Mouse (Mus musculus) heart, adult 2 months (tissue): ENCODE measurements around the gene Smarcb1. TPM values are rescaled to one million over a fixed set of nuclear protein-coding genes. Genes with fewer than 3 reads are reported as not detected.

Experiments
- DNase-seq, 2 experiments: peaks; one replicate each; pipeline ENCODE4 v3.0.0; 2021
- H3K27ac ChIP-seq: fragments of 200-600 bp; 2 replicates; pipeline ENCODE4 v1.8.1; 2022
- H3K27me3 ChIP-seq: fragments of 200-500 bp; 2 replicates; pipeline ENCODE4 v1.6.1; 2012; ENCODE audit warnings: mild to moderate bottlenecking, low read length, inconsistent platforms, mixed read lengths; ENCODE audit not compliant: control insufficient read depth, insufficient read depth
- H3K36me3 ChIP-seq: fragments of 200-500 bp; 2 replicates; pipeline ENCODE4 v1.6.1; 2012; ENCODE audit warnings: low read length, inconsistent platforms; ENCODE audit not compliant: control insufficient read depth, insufficient read depth
- H3K4me1 ChIP-seq: fragments of 200-500 bp; 2 replicates; pipeline ENCODE4 v1.6.1; 2011; ENCODE audit warnings: low read length; ENCODE audit not compliant: control insufficient read depth, insufficient read depth
- H3K4me3 ChIP-seq: fragments of 200-600 bp; 2 replicates; pipeline ENCODE4 v1.8.1; 2022
- H3K79me2 ChIP-seq: fragments of 200-500 bp; replicated peaks from 2 replicates; pipeline ENCODE4 v1.6.1; 2012; ENCODE audit warnings: mild to moderate bottlenecking, inconsistent platforms, low read length, moderate library complexity, mixed read lengths; ENCODE audit not compliant: control insufficient read depth, insufficient read depth
- H3K9ac ChIP-seq: fragments of 200-500 bp; 2 replicates; pipeline ENCODE4 v1.6.1; 2012; ENCODE audit warnings: low read depth, mild to moderate bottlenecking, control low read depth, inconsistent platforms, low read length, mixed read lengths
- CTCF ChIP-seq: fragments of 200-600 bp; IDR thresholded peaks from 2 replicates; pipeline ENCODE4 v1.8.1; 2022; ENCODE audit warnings: antibody characterized with exemption, mild to moderate bottlenecking, moderate library complexity
- EP300 ChIP-seq: fragments of 200-500 bp; IDR thresholded peaks from 2 replicates; pipeline ENCODE4 v1.6.1; 2011; ENCODE audit warnings: low read depth, low read length, control low read depth; ENCODE audit not compliant: insufficient read depth
- POLR2A ChIP-seq: fragments of 200-500 bp; IDR thresholded peaks from 2 replicates; pipeline ENCODE4 v1.6.1; 2011; ENCODE audit warnings: mild to moderate bottlenecking, low read depth, low read length, control low read depth; ENCODE audit not compliant: insufficient read depth
- WGBS: fragments of 180-500 bp; shearing (Covaris S2); methylation state at CpG from one replicate; pipeline ENCODE4 v1.1.7; 2018; 5-methylcytosine and 5-hydroxymethylcytosine counted together
- intact Hi-C: fragments of 180-260 bp; cut with DNase I; formaldehyde crosslinking; loops from one replicate; pipeline ENCODE4 v1.15.1; 2025
- long read RNA-seq: library from polyadenylated mRNA; stranded (forward); transcript quantifications from one replicate; pipeline ENCODE4 v2.0.0, GENCODE M21; 2021
- polyA plus RNA-seq: library from polyadenylated mRNA; depleted of rRNA; stranded (reverse); fragments of >200 nt; gene quantifications from 2 replicates; pipeline ENCODE4 v1.2.3, GENCODE M21; 2012; rRNA removed
- total RNA-seq, 2 experiments: library from RNA; stranded (reverse); gene quantifications; 2 replicates each; pipeline ENCODE4 v1.2.3; 2021

Smarcb1 gene
- total RNA-seq (10 to 100 TPM; 21.1 to 23.3 TPM), polyA plus RNA-seq (19.6 and 20.0 TPM in 2 replicates)
- long read RNA-seq, transcript Smarcb1-202 (9 exons, 1,622 nt): minor isoform, 10 of 30 reads
- long read RNA-seq, transcript Smarcb1-201 (9 exons, 1,660 nt): major isoform, 16 of 30 reads
- long read RNA-seq, partial matches to known transcripts: 4 of 30 reads
- long read RNA-seq, other reads (novel, unspliced or antisense): 0 of 30 reads

- Histone ChIP-seq H3K4me1 (peaks cover 5% of the 10 kb centered on the region), H3K27me3 (no peaks in the 10 kb centered on the region), H3K79me2 (peaks cover 2% of the 10 kb centered on the region), H3K36me3 (no peaks in the 10 kb centered on the region), H3K4me3 (peak within 1 kb of the TSS; percentile 97), H3K9ac (peak within 1 kb of the TSS; percentile 92), H3K27ac (peak within 1 kb of the TSS; percentile 91)
- no peak for TF ChIP-seq EP300
- peak; percentile 56 for TF ChIP-seq POLR2A
- peak; percentile 96 to 97 for DNase-seq
- under 1% methylated on average over 76 of the region's 76 CpGs for WGBS
- intact Hi-C loops: loop anchor here (2.0 kb wide), 2 partner anchors 20 to 30 kb away; no protein-coding TSS in a partner anchor
These were observed at the start of gene Smarcb1 for GRCm38 (mm10) chr10:75921026-75921725. TSS of gene Smarcb1 (minus strand) at chr10:75921617.

GRCm38 (mm10) chr10:75954381-75954811 is 33.0 kb upstream of the Smarcb1 start, which contains the start of gene Gm5134:
TSS of gene Gm5134 (plus strand) at chr10:75954514.
- 21% methylated on average over 20 of the region's 20 CpGs for WGBS
- H3K4me1 ChIP-seq: no peaks in the 10 kb centered on the region; the same call in 1 of the 2 replicates
- no peaks in the 10 kb centered on the region; the same call in 1 of the 2 replicates for H3K27me3 ChIP-seq
- no peak within 1 kb of the TSS for H3K9ac ChIP-seq
- H3K36me3 ChIP-seq: no peaks in the 10 kb centered on the region
- DNase-seq: no peak
- H3K79me2 ChIP-seq: no peaks in the 10 kb centered on the region
- no peak within 1 kb of the TSS for H3K27ac ChIP-seq
- no peak within 1 kb of the TSS for H3K4me3 ChIP-seq
- TF ChIP-seq EP300: no peak
- no peak for TF ChIP-seq POLR2A
- no peak for TF ChIP-seq CTCF
- intact Hi-C loops: loop anchor here (5.0 kb wide), 1 partner anchor 367 kb away; the partner anchor contains the start of gene Ggt5

- H3K27ac ChIP-seq: no peak overlapping the region
- 2% methylated on average over 13 of the region's 13 CpGs for WGBS
- intact Hi-C loops: loop anchor here (1.0 to 5.0 kb wide), 5 partner anchors 31 to 364 kb away; partner anchors contain the start of genes Ggt5 and Smarcb1
- TF ChIP-seq EP300 (no peak), CTCF (peak; percentile 87)
- H3K4me1 ChIP-seq: no peaks in the 10 kb centered on the region; the same call in 1 of the 2 replicates
- H3K79me2 ChIP-seq: no peaks in the 10 kb centered on the region
- peak; percentile 29 to 33 for DNase-seq
- peak overlapping the region; percentile 41 for H3K4me3 ChIP-seq
- no peaks in the 10 kb centered on the region; the same call in 1 of the 2 replicates for H3K27me3 ChIP-seq
- H3K36me3 ChIP-seq: no peaks in the 10 kb centered on the region
- H3K9ac ChIP-seq: no peak overlapping the region
These were observed 30.1 kb upstream of the Smarcb1 start for GRCm38 (mm10) chr10:75951424-75952050.

GRCm38 (mm10) chr10:75950791-75951210 is 29.4 kb upstream of the Smarcb1 start:
- 12% methylated on average over 23 of the region's 23 CpGs for WGBS
- no peaks in the 10 kb centered on the region for H3K36me3 ChIP-seq
- no peaks in the 10 kb centered on the region for H3K79me2 ChIP-seq

DNA sequence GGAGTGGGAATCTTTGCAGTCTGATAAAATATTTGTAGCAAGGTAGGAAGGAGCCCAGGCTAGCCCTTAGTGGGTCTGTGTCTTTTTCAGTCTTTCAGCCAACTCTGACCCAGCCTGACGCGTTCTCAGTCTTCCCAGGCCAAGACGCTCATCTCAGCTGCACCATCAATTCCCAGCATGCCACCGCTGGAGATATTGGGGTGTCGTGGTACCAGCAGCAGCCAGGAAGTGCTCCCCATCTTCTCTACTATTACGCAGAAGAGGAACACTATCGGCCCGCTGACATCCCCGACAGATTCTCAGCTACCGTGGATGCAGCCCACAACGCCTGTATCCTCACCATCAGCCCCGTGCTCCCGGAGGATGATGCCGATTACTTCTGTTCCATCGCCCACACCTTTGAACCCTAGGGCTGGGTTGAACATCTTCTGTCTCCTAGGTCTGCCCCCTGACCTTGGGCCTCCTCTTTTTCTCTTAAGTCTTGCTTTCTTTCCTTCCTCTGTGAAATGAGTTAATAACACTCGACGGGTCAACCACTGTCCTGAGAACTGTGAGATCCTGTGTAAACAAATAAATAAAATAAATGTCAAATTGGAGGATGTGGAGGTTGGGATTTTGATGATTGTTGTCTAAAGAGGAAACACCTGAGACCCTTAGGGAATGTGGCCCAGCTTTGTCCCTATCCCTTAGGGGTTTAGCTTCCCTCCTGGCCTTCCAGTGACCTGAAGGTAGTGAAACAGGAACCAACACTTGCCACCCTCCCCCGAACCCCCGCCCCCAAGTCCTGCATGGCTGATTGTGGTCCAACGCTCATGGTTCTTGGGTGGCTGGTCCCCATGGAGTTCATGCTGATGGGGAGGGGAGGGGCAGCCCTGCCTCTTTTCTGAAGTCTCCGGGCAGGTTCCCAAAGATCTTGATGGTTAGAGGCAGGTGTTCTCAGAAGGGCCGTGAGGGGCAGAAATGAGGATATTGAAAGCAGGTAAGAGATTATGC is 27.9 kb upstream of the Smarcb1 start:
- intact Hi-C loops: loop anchor here (2.0 to 5.0 kb wide), 2 partner anchors 29 to 362 kb away; partner anchors contain the start of genes Ggt5 and Smarcb1
- H3K36me3 ChIP-seq: no peaks in the 10 kb centered on the region
- no peak overlapping the region for H3K9ac ChIP-seq

More at GRCm38 (mm10) chr10:75950791-75951210, 29.4 kb upstream of the Smarcb1 start:
- no peak overlapping the region for H3K27ac ChIP-seq
- H3K4me3 ChIP-seq: peak overlapping the region; percentile 8; the same call in 1 of the 2 replicates
- H3K9ac ChIP-seq: peak overlapping the region; percentile 55
- DNase-seq: peak; percentile 31 to 40
- no peaks in the 10 kb centered on the region; the same call in 1 of the 2 replicates for H3K4me1 ChIP-seq
- H3K27me3 ChIP-seq: no peaks in the 10 kb centered on the region; the same call in 1 of the 2 replicates
- intact Hi-C loops: loop anchor here (1.0 to 5.0 kb wide), 5 partner anchors 30 to 364 kb away; partner anchors contain the start of genes Ggt5 and Smarcb1
- TF ChIP-seq POLR2A: no peak
- no peak for TF ChIP-seq EP300
- no peak for TF ChIP-seq CTCF

More for the DNA sequence above, 27.9 kb upstream of the Smarcb1 start:
- no peak overlapping the region for H3K27ac ChIP-seq
- WGBS: 71% methylated on average over 22 of the region's 22 CpGs
- no peak overlapping the region for H3K4me3 ChIP-seq
- peak in 1 of 2 experiments; percentile 13 for DNase-seq
- H3K79me2 ChIP-seq: no peaks in the 10 kb centered on the region
- no peak for TF ChIP-seq CTCF
- no peak for TF ChIP-seq EP300
- TF ChIP-seq POLR2A: no peak
- H3K4me1 ChIP-seq: peaks cover 2% of the 10 kb centered on the region
- no peaks in the 10 kb centered on the region; the same call in 1 of the 2 replicates for H3K27me3 ChIP-seq
